Mouse (Mus musculus): ENCODE data around the gene Olfr846. TPM values are rescaled to one million over a fixed set of nuclear protein-coding genes. Genes with fewer than 3 reads are reported as not detected.

The Olfr846 gene
- not detected in 2 replicates for polyA plus RNA-seq (2015; fragmentation: Nextera tagmentation; extraction: Ambion mirVana)

DNA sequence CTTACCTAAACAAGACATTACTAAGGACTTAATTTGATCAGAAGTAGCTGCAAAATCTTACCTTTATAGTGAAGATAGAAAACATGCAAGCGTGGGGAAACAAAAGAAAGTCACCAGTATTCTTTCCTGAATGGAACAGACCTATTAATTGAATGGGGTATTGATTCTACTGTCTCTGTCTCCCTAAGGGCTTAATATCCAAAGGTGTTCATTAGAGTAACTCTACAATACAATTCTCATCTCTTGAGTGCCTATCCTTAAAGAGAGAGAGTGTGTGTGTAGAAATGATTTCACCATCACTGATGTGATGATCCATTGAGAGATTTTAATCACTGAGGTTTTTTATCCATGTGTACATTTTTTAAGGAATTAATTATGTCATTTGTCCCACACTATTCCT lies at the start of gene Olfr846:
Olfr846 (minus strand) TSS at position 101 of the 400 bp plus-strand sequence.
- no peak within 1 kb of the TSS for H3K4me3 ChIP-seq
- 49% methylated on average over 1 of the region's 1 CpGs for WGBS

DNA sequence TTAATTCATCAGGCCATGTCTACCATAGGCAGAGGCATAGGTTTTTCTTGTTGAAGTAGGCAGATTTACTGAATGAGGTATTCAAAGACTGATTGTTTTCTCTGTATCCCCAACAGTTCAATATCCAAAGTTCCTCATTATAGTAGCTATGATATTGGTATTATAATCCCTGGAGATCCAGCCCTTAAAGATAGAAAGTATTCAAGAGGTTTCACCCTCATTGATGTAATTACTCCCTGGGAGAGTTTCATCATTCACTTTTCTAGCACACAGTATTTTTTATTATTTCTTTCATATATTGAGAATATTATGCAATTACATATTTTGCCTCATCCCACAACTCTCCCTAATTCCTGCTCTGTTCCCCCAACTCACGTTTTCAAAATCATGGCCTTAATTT lies 14.8 kb upstream of the Olfr846 start, which contains the start of gene Olfr847:
Olfr847 (minus strand) TSS at position 101 of the 400 bp plus-strand sequence.
- Histone ChIP-seq H3K4me2 (no peak within 1 kb of the TSS), H3K27me3 (no peaks in the 10 kb centered on the region), H3K36me3 (no peaks in the 10 kb centered on the region), H3K4me1 (no peaks in the 10 kb centered on the region), H3K4me3 (no peak within 1 kb of the TSS), H3K9ac (no peak within 1 kb of the TSS), H3K9me3 (no peaks in the 10 kb centered on the region), H3K27ac (no peak within 1 kb of the TSS)
- ATAC-seq (ENCODE audit: insufficient number of reproducible peaks, low FRiP score, low TSS enrichment, low read depth) = no peak
- 62% methylated on average over 1 of the region's 1 CpGs for WGBS

More for the DNA sequence above, at the start of gene Olfr846:
- H3K4me1 ChIP-seq = no peaks in the 10 kb centered on the region
- no peak within 1 kb of the TSS for H3K9ac ChIP-seq
- no peaks in the 10 kb centered on the region for H3K27me3 ChIP-seq
- H3K9me3 ChIP-seq = 0 out of 2 replicates have a peak, but pooled peaks cover 3% of the 10 kb centered on the region
- H3K36me3 ChIP-seq = no peaks in the 10 kb centered on the region
- no peak within 1 kb of the TSS for H3K27ac ChIP-seq
- ATAC-seq (ENCODE audit: insufficient number of reproducible peaks, low FRiP score, low TSS enrichment, low read depth) = no peak
- H3K4me2 ChIP-seq = no peak within 1 kb of the TSS

DNA sequence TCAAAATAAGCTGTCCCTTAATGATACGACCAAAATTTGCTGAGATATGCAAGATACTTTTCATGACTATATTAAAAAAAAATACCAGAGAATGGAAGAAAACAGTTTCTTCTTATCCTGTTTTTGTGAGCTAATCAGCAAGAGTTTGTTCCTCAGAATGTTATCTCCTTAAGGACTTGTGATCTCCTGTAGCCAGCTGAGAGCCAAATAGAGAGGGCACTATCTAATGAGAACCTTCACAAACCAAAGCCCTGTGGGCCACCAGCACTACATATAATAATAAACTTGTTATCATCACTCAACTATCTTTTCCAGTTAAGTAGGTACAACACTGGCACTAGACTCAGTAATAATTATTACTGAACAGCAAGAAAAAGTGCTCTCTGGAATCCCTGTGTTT lies 27.6 kb downstream of the Olfr846 start, which contains the start of gene Olfr845:
Olfr845 (plus strand) TSS at position 301 of the 400 bp plus-strand sequence.
- no peaks in the 10 kb centered on the region for H3K4me1 ChIP-seq
- no peak for ATAC-seq (ENCODE audit: insufficient number of reproducible peaks, low FRiP score, low TSS enrichment, low read depth)

DNA sequence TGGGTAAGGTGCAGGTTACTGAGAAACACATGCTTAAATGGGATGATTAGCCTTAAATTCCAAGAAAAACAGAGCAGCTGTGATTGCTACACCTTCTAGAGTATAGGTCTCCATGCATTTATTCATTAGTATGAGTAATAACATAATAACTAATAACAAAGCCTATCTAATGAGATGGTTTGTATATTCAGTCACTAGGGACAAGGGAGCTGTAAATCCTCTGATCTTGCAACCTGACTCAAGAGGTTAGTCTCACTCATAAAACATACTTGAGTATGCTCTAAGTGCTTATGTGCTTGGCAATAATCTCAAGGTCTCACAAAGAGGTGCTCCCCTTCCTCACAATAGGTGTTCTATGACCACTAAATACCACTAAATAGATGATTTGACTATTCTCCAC lies 47.8 kb downstream of the Olfr846 start, which contains the start of gene Olfr844:
Olfr844 (plus strand) TSS at position 301 of the 400 bp plus-strand sequence.
- Histone ChIP-seq H3K4me1 (no peaks in the 10 kb centered on the region), H3K27ac (no peak within 1 kb of the TSS), H3K36me3 (no peaks in the 10 kb centered on the region), H3K9ac (no peak within 1 kb of the TSS), H3K4me2 (no peak within 1 kb of the TSS), H3K27me3 (no peaks in the 10 kb centered on the region), H3K4me3 (no peak within 1 kb of the TSS), H3K9me3 (no peaks in the 10 kb centered on the region)
- no peak for ATAC-seq (ENCODE audit: insufficient number of reproducible peaks, low FRiP score, low TSS enrichment, low read depth)

More for the DNA sequence above, 27.6 kb downstream of the Olfr846 start, which contains the start of gene Olfr845:
- H3K9me3 ChIP-seq = no peaks in the 10 kb centered on the region; the same call in 1 of the 2 replicates
- WGBS = 66% methylated on average over 1 of the region's 1 CpGs
- no peak within 1 kb of the TSS for H3K4me2 ChIP-seq
- H3K9ac ChIP-seq = no peak within 1 kb of the TSS
- no peak within 1 kb of the TSS for H3K4me3 ChIP-seq
- H3K36me3 ChIP-seq = no peaks in the 10 kb centered on the region
- H3K27me3 ChIP-seq = no peaks in the 10 kb centered on the region
- H3K27ac ChIP-seq = no peak within 1 kb of the TSS

Other genes starting within 250 kb of the Olfr846 start
- gene Olfr836, start 243.6 kb downstream of the Olfr846 start, polyA plus RNA-seq (2015; fragmentation: Nextera tagmentation; extraction: Ambion mirVana) = not detected in 2 replicates
- gene Olfr837, start 227.7 kb downstream of the Olfr846 start, polyA plus RNA-seq (2015; fragmentation: Nextera tagmentation; extraction: Ambion mirVana) = not detected in 2 replicates
- gene Olfr839-ps1, start 186.7 kb downstream of the Olfr846 start, polyA plus RNA-seq (2015; fragmentation: Nextera tagmentation; extraction: Ambion mirVana) = not detected in 2 replicates
- not detected in 2 replicates for gene Olfr843, start 112.0 kb downstream of the Olfr846 start, polyA plus RNA-seq (2015; fragmentation: Nextera tagmentation; extraction: Ambion mirVana)
- not detected in 2 replicates for gene Olfr844, start 47.7 kb downstream of the Olfr846 start, polyA plus RNA-seq (2015; fragmentation: Nextera tagmentation; extraction: Ambion mirVana)
- not detected in 2 replicates for gene Olfr845, start 27.5 kb downstream of the Olfr846 start, polyA plus RNA-seq (2015; fragmentation: Nextera tagmentation; extraction: Ambion mirVana)
- gene Olfr847, start 14.7 kb upstream of the Olfr846 start, polyA plus RNA-seq (2015; fragmentation: Nextera tagmentation; extraction: Ambion mirVana) = not detected in 2 replicates
- not detected in 2 replicates for gene Olfr849, start 76.3 kb upstream of the Olfr846 start, polyA plus RNA-seq (2015; fragmentation: Nextera tagmentation; extraction: Ambion mirVana)
- gene Olfr850, start 114.2 kb upstream of the Olfr846 start, polyA plus RNA-seq (2015; fragmentation: Nextera tagmentation; extraction: Ambion mirVana) = not detected in 2 replicates
- gene Olfr851, start 129.3 kb upstream of the Olfr846 start, polyA plus RNA-seq (2015; fragmentation: Nextera tagmentation; extraction: Ambion mirVana) = not detected in 2 replicates
- gene Olfr853, start 177.1 kb upstream of the Olfr846 start, polyA plus RNA-seq (2015; fragmentation: Nextera tagmentation; extraction: Ambion mirVana) = not detected in 2 replicates
- not detected in 2 replicates for gene Olfr854, start 203.4 kb upstream of the Olfr846 start, polyA plus RNA-seq (2015; fragmentation: Nextera tagmentation; extraction: Ambion mirVana)
- gene Olfr855, start 218.6 kb upstream of the Olfr846 start, polyA plus RNA-seq (2015; fragmentation: Nextera tagmentation; extraction: Ambion mirVana) = not detected in 2 replicates